In the genomic region with DNA sequence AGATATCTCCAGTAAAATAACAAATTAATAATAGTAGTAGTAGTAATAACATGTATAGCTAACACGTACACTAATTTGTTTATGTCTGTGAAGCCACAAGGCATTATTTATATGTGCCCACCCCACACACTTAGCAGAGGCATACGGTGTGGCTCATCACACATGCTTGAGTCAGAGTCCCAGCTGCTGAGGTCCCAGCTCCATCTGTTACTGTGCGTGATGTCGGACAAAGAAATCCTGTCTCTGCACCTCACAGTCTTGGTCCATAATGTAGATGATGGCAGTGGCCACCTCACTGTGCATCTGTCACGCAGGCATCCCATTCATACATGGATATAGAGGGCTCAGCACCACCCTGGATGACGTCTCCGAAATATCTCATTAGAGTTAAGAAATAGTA, we compare ENCODE assay signal across 34 mouse cellular contexts. TPM values are rescaled to one million over a fixed set of nuclear protein-coding genes. Genes with fewer than 3 reads are reported as not detected.
DNase-seq lines count a peak whose midpoint lies in the region; ATAC-seq and TF ChIP-seq lines count a peak whose summit lies in the region.
"Had no signal": no experiment of that assay in that cellular context is flagged by ENCODE, and none has a peak within 500 bp of the region (broad histone marks: within the 10 kb centered on the region; RNA-seq: fewer than 3 reads in every experiment).

No protein-coding gene starts in this region.

- no peaks in the 10 kb centered on the region for H3K9me3 ChIP-seq in forebrain, embryonic 13.5 days (replicated peaks)
- H3K9me3 ChIP-seq in forebrain, embryonic 10.5 days: no peaks in the 10 kb centered on the region
- no peaks in the 10 kb centered on the region for H3K9me3 ChIP-seq in heart, embryonic 13.5 days
- H3K9me3 ChIP-seq in hindbrain, postnatal 0 days (ENCODE audit: low read length): no peaks in the 10 kb centered on the region
- no peaks in the 10 kb centered on the region for H3K9me3 ChIP-seq in hindbrain, embryonic 10.5 days
- H3K9me3 ChIP-seq: embryonic facial prominence, embryonic 13.5 days; G1E; limb, embryonic 12.5 days; liver, embryonic 15.5 days; lung, embryonic 15.5 days; midbrain, embryonic 10.5 days; midbrain, embryonic 15.5 days had no signal

- H3K9ac ChIP-seq in forebrain, embryonic 13.5 days: no peak overlapping the region
- no peak overlapping the region for H3K9ac ChIP-seq in heart, embryonic 13.5 days
- no peak overlapping the region for H3K9ac ChIP-seq in hindbrain, postnatal 0 days (replicated peaks; ENCODE audit: low read length)
- H3K9ac ChIP-seq: embryonic facial prominence, embryonic 13.5 days; limb, embryonic 12.5 days; liver, embryonic 15.5 days; lung, embryonic 15.5 days; midbrain, embryonic 15.5 days had no signal

- H3K36me3 ChIP-seq in forebrain, embryonic 13.5 days (ENCODE audit: poor library complexity, severe bottlenecking): no peaks in the 10 kb centered on the region
- H3K36me3 ChIP-seq in forebrain, embryonic 10.5 days (replicated peaks): no peaks in the 10 kb centered on the region
- H3K36me3 ChIP-seq in heart, embryonic 13.5 days: no peaks in the 10 kb centered on the region
- H3K36me3 ChIP-seq in hindbrain, postnatal 0 days (ENCODE audit: insufficient read depth, low read length): no peaks in the 10 kb centered on the region
- H3K36me3 ChIP-seq in hindbrain, embryonic 10.5 days: no peaks in the 10 kb centered on the region
- H3K36me3 ChIP-seq: embryonic facial prominence, embryonic 13.5 days; G1E; limb, embryonic 12.5 days; liver, embryonic 15.5 days; lung, embryonic 15.5 days; midbrain, embryonic 10.5 days; midbrain, embryonic 15.5 days had no signal

- no peak for DNase-seq in forebrain, embryonic 10.5 days (ENCODE audit: extremely low spot score, low spot score)
- DNase-seq in heart, adult 11 months: no peak
- no peak for DNase-seq in hindbrain, postnatal 0 days (ENCODE audit: low spot score)
- DNase-seq in hindbrain, embryonic 10.5 days (ENCODE audit: low spot score): no peak
- DNase-seq in right cerebral cortex, postnatal 25 days: peak; percentile 16
- DNase-seq in right cerebral cortex, postnatal 4 days: no peak
- DNase-seq: adrenal gland, adult 8-10 months; cerebellum, adult 11 months; cerebellum, adult 9-11 months; gastrocnemius, postnatal 10 days; kidney, adult 8-10 months; kidney, postnatal 4 days; spleen, adult 18-20 months; thymus, adult 18-20 months; thymus, postnatal 25 days had no signal

- no peak overlapping the region for H3K4me2 ChIP-seq in forebrain, embryonic 13.5 days
- H3K4me2 ChIP-seq in heart, embryonic 13.5 days: no peak overlapping the region
- H3K4me2 ChIP-seq in hindbrain, postnatal 0 days (ENCODE audit: low read depth, low read length): no peak overlapping the region
- H3K4me2 ChIP-seq: embryonic facial prominence, embryonic 13.5 days; heart, embryonic 11.5 days; limb, embryonic 12.5 days; liver, embryonic 15.5 days; lung, embryonic 15.5 days; midbrain, embryonic 15.5 days had no signal

- H3K4me1 ChIP-seq in forebrain, embryonic 13.5 days: no peaks in the 10 kb centered on the region
- H3K4me1 ChIP-seq in forebrain, embryonic 10.5 days: no peaks in the 10 kb centered on the region
- H3K4me1 ChIP-seq in heart, embryonic 13.5 days: peaks cover 25% of the 10 kb centered on the region
- H3K4me1 ChIP-seq in hindbrain, postnatal 0 days (ENCODE audit: insufficient read depth, low read length): no peaks in the 10 kb centered on the region
- no peaks in the 10 kb centered on the region for H3K4me1 ChIP-seq in hindbrain, embryonic 10.5 days (replicated peaks)
- H3K4me1 ChIP-seq: embryonic facial prominence, embryonic 13.5 days; limb, embryonic 12.5 days; liver, embryonic 15.5 days; lung, embryonic 15.5 days; midbrain, embryonic 10.5 days; midbrain, embryonic 15.5 days had no signal

- ATAC-seq in forebrain, embryonic 13.5 days: peak; percentile 33; the same call in 1 of the 2 replicates
- ATAC-seq in heart, embryonic 13.5 days (ENCODE audit: extremely low read depth, insufficient number of reproducible peaks, low FRiP score, low TSS enrichment): no peak
- ATAC-seq in hindbrain, postnatal 0 days: peak; percentile 40; the same call in 1 of the 2 replicates
- ATAC-seq: intestine, embryonic 16.5 days; midbrain, embryonic 15.5 days had no signal

- no peaks in the 10 kb centered on the region for H3K27me3 ChIP-seq in forebrain, embryonic 13.5 days
- no peaks in the 10 kb centered on the region for H3K27me3 ChIP-seq in forebrain, embryonic 10.5 days (ENCODE audit: poor library complexity, severe bottlenecking)
- H3K27me3 ChIP-seq in heart, embryonic 13.5 days (replicated peaks): no peaks in the 10 kb centered on the region
- H3K27me3 ChIP-seq in hindbrain, postnatal 0 days (ENCODE audit: insufficient read depth, low read length): no peaks in the 10 kb centered on the region
- H3K27me3 ChIP-seq in hindbrain, embryonic 10.5 days (ENCODE audit: insufficient read depth, poor library complexity, severe bottlenecking): no peaks in the 10 kb centered on the region
- H3K27me3 ChIP-seq: embryonic facial prominence, embryonic 13.5 days; limb, embryonic 12.5 days; liver, embryonic 15.5 days; lung, embryonic 15.5 days; midbrain, embryonic 15.5 days had no signal

- no peak overlapping the region for H3K27ac ChIP-seq in forebrain, embryonic 13.5 days
- H3K27ac ChIP-seq in forebrain, embryonic 10.5 days: no peak overlapping the region
- peak overlapping the region; percentile 69; the same call in 1 of the 2 replicates for H3K27ac ChIP-seq in heart, embryonic 13.5 days (replicated peaks)
- no peak overlapping the region for H3K27ac ChIP-seq in hindbrain, postnatal 0 days
- no peak overlapping the region for H3K27ac ChIP-seq in hindbrain, embryonic 10.5 days
- H3K27ac ChIP-seq: embryonic facial prominence, embryonic 13.5 days; kidney, postnatal 0 days; limb, embryonic 12.5 days; liver, embryonic 15.5 days; lung, embryonic 15.5 days; midbrain, embryonic 10.5 days; midbrain, embryonic 15.5 days; stomach, postnatal 0 days had no signal

- no peak overlapping the region for H3K4me3 ChIP-seq in forebrain, embryonic 13.5 days
- H3K4me3 ChIP-seq in forebrain, embryonic 10.5 days: no peak overlapping the region
- H3K4me3 ChIP-seq in heart, embryonic 13.5 days: no peak overlapping the region
- H3K4me3 ChIP-seq in hindbrain, postnatal 0 days (ENCODE audit: low read length): no peak overlapping the region
- H3K4me3 ChIP-seq in hindbrain, embryonic 10.5 days: no peak overlapping the region
- H3K4me3 ChIP-seq: embryonic facial prominence, embryonic 13.5 days; limb, embryonic 12.5 days; liver, embryonic 15.5 days; lung, embryonic 15.5 days; midbrain, embryonic 10.5 days; midbrain, embryonic 15.5 days had no signal

- WGBS in forebrain, embryonic 13.5 days: 79% methylated on average over 7 of the region's 7 CpGs
- WGBS in forebrain, embryonic 10.5 days: 93% methylated on average over 7 of the region's 7 CpGs
- WGBS in heart, embryonic 13.5 days: 89% methylated on average over 7 of the region's 7 CpGs
- 70% methylated on average over 7 of the region's 7 CpGs for whole genome bisulfite sequencing in hindbrain, postnatal 0 days
- WGBS in hindbrain, embryonic 10.5 days: 83% methylated on average over 7 of the region's 7 CpGs

- TF ChIP-seq CTCF in hindbrain, postnatal 0 days (IDR thresholded peaks at IDR 0.05; ENCODE audit: low read depth): no peak

RNA-seq across cellular contexts. Expression of a gene that starts 15.9 kb away (rescaled TPM):
- polyA plus RNA-seq in forebrain, embryonic 13.5 days (2015; fragmentation: Nextera tagmentation; extraction: Ambion mirVana): 0.10 and 0.39 TPM in 2 replicates
- polyA plus RNA-seq in forebrain, embryonic 10.5 days (2016; fragmentation: Nextera tagmentation; extraction: Ambion mirVana): not detected in 2 replicates
- 196 and 217 TPM in 2 replicates for polyA plus RNA-seq in heart, embryonic 13.5 days (2015; fragmentation: Nextera tagmentation; extraction: Ambion mirVana)
- total RNA-seq in hindbrain, postnatal 0 days (2014; rRNA removed): 1.4 and 2.0 TPM in 2 replicates
- polyA plus RNA-seq in hindbrain, postnatal 0 days (2015; fragmentation: Nextera tagmentation; extraction: Ambion mirVana): 0.56 and 0.92 TPM in 2 replicates
- polyA plus RNA-seq in hindbrain, embryonic 10.5 days (2016; fragmentation: Nextera tagmentation; extraction: Ambion mirVana): 0.08 and 0.25 TPM in 2 replicates
- total RNA-seq: common myeloid progenitor, adult 5-6 weeks; hematopoietic stem cell, adult 5-6 weeks; megakaryocyte progenitor cell, adult 5-6 weeks; neutrophil, adult 5-6 weeks had no signal
- polyA plus RNA-seq: forebrain, embryonic 11.5 days; G1E; liver, adult 2 months; midbrain, embryonic 10.5 days had no signal

Comparison
In these comparisons a context has a peak if more than half of its experiments do, and no peak if none do; other contexts are left out.
1. RNA of a gene that starts 15.9 kb away (polyA plus RNA-seq): 196 to 217 TPM in heart, embryonic 13.5 days; 0.56 to 0.92 TPM in hindbrain, postnatal 0 days, 0.10 to 0.39 TPM in forebrain, embryonic 13.5 days, 0.08 to 0.25 TPM in hindbrain, embryonic 10.5 days and not detected in forebrain, embryonic 10.5 days; every median in the first group is over 100 times any median in the second.